Mouse (Mus musculus): ENCODE measurements around the gene Fzr1.

DNA sequence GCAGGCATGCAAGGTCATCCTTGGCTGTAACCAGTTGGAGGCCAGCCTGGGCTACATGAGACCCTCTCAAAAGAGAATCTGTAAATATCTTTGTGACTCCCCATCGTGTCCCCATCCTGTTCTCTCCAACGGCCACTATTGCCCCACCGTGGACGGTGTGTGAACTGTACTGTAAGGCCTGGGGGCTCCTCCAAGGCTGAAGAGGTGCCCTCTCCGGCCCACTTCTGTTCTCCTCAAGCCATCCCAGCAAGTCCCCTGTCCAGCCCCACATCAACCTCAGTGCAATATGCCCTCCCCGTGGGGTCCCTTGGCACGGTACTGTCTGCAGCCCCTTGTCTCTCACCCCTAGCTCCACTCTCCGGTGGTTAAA, 59.0 kb downstream of the Fzr1 start:
- TF ChIP-seq GATA1 (IDR thresholded peaks at IDR 0.05; ENCODE audit: low read length) (no peak), TAL1 (IDR thresholded peaks at IDR 0.05; ENCODE audit: low read length) (no peak)
